Mouse (Mus musculus): ENCODE results near the gene Zfp385b. TPM values are rescaled to one million over a fixed set of nuclear protein-coding genes. Genes with fewer than 3 reads are reported as not detected.

Zfp385b gene
- polyA plus RNA-seq, 1 experiment from 2014 or later = 3.1 TPM

GRCm38 (mm10) chr2:77691174-77691573 lies 128.3 kb downstream of the Zfp385b start:
- Histone ChIP-seq H3K4me2 (no peak overlapping the region), H3K4me3 (replicated peaks) (no peak overlapping the region), H3K36me3 (no peaks in the 10 kb centered on the region), H3K27me3 (no peaks in the 10 kb centered on the region), H3K27ac (no peak overlapping the region), H3K9me3 (replicated peaks) (no peaks in the 10 kb centered on the region), H3K4me1 (replicated peaks) (no peaks in the 10 kb centered on the region), H3K9ac (no peak overlapping the region)
- DNase-seq (no peak), ATAC-seq (ENCODE audit: low read depth) (no peak)
- WGBS (ENCODE audit: insufficient replicate concordance) = 66% methylated on average over 8 of the region's 8 CpGs

DNA sequence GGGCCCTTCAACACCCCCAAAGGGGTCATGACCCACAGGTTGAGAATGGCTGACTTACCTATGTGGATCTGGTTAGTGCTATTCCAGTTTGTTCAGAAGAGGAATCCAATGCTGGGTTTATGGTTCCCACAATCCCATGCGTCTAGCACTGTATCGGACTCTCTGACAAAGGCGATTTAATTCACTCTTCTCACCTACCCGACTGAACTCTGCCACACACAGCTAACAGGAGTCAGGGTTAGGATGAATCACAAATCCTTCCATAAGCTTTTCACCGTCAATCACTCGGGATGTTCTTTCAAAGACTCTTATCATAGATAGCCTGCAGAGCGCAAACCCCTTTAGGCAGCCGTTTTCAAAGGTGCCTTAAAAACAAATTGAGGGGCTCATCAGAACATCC lies 129.1 kb downstream of the Zfp385b start:
- Histone ChIP-seq H3K4me3 (replicated peaks) (no peak overlapping the region), H3K27me3 (no peaks in the 10 kb centered on the region), H3K9ac (no peak overlapping the region), H3K4me2 (no peak overlapping the region), H3K4me1 (replicated peaks) (no peaks in the 10 kb centered on the region), H3K36me3 (no peaks in the 10 kb centered on the region), H3K9me3 (replicated peaks) (no peaks in the 10 kb centered on the region), H3K27ac (no peak overlapping the region)
- ATAC-seq (ENCODE audit: low read depth) (no peak), DNase-seq (no peak)
- 66% methylated on average over 8 of the region's 8 CpGs for WGBS (ENCODE audit: insufficient replicate concordance)

DNA sequence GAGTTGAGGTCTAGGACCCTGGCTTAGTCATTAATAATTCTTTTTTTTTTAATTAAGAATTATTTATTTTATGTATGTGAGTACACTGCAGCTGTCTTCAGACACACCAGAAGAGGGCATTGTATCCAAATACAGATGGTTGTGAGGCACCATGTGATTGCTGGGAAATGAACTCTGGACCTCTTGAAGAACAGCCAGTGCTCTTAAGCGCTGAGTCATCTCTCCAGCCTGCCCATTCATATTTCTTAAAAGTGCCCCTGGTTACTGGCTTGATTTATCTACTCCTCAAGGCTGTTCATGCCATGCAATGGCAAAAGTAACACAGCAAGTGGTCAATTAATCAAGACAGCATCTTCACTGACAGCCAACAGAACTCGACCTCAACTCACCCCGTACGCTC lies 130.8 kb downstream of the Zfp385b start:
- WGBS (ENCODE audit: insufficient replicate concordance) = 75% methylated on average over 4 of the region's 4 CpGs
- no peaks in the 10 kb centered on the region for H3K9me3 ChIP-seq (replicated peaks)
- H3K4me2 ChIP-seq = no peak overlapping the region
- no peaks in the 10 kb centered on the region for H3K36me3 ChIP-seq
- no peak overlapping the region for H3K9ac ChIP-seq
- no peaks in the 10 kb centered on the region for H3K4me1 ChIP-seq (replicated peaks)
- no peak overlapping the region for H3K27ac ChIP-seq
- H3K27me3 ChIP-seq = no peaks in the 10 kb centered on the region
- ATAC-seq (ENCODE audit: low read depth) (no peak), DNase-seq (no peak)
- no peak overlapping the region for H3K4me3 ChIP-seq (replicated peaks)

GRCm38 (mm10) chr2:77684088-77684487 lies 135.4 kb downstream of the Zfp385b start:
- DNase-seq (no peak), ATAC-seq (ENCODE audit: low read depth) (no peak)
- Histone ChIP-seq H3K4me1 (replicated peaks) (no peaks in the 10 kb centered on the region), H3K9me3 (replicated peaks) (no peaks in the 10 kb centered on the region), H3K4me2 (no peak overlapping the region), H3K9ac (no peak overlapping the region), H3K27me3 (no peaks in the 10 kb centered on the region), H3K36me3 (no peaks in the 10 kb centered on the region), H3K27ac (no peak overlapping the region), H3K4me3 (replicated peaks) (no peak overlapping the region)
- WGBS (ENCODE audit: insufficient replicate concordance) = 46% methylated on average over 3 of the region's 3 CpGs

DNA sequence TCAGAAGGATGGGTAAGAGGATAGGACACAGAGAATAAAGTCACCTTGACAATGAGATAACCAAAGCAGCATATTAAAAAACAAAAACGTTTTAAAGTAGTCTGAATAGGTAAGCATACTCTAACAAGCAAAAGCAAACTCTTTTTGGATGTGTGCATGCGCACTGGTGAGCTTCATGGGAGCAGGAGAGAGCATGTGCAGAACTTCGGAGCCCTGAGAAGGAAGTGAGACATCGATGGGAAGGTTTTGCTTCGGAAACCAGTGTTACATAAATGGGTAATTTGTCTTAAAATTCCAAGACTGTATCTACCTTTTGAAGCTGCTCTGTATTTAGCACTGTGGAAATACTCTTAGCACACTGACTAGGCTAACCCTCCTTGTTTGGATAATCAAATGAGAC lies 137.2 kb downstream of the Zfp385b start:
- Histone ChIP-seq H3K9me3 (replicated peaks) (no peaks in the 10 kb centered on the region), H3K4me2 (no peak overlapping the region), H3K27ac (no peak overlapping the region), H3K9ac (no peak overlapping the region), H3K4me3 (replicated peaks) (no peak overlapping the region), H3K36me3 (no peaks in the 10 kb centered on the region), H3K4me1 (replicated peaks) (no peaks in the 10 kb centered on the region), H3K27me3 (no peaks in the 10 kb centered on the region)
- 67% methylated on average over 5 of the region's 5 CpGs for WGBS (ENCODE audit: insufficient replicate concordance)
- DNase-seq (no peak), ATAC-seq (ENCODE audit: low read depth) (no peak)

DNA sequence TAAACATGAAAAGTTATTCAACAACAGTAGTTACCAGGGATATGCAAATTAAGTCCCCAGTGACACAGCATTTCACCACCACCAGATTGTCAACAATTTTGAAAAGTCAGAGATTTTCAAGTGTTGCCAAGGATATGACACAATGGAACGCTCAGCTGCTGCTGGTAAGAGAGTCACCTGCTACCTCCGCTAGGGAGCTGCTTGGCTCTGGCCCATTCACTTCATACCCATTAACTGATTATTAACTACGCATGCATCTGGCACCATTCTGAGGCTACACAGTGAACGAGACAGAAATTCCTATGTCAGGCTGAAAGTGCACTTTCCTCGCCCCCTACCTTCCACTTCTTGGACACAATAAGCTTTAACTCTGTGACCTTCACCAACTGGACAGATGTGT lies 137.7 kb downstream of the Zfp385b start:
- no peak overlapping the region for H3K9ac ChIP-seq
- H3K9me3 ChIP-seq (replicated peaks) = no peaks in the 10 kb centered on the region
- DNase-seq = no peak
- no peak for ATAC-seq (ENCODE audit: low read depth)
- no peaks in the 10 kb centered on the region for H3K36me3 ChIP-seq
- 81% methylated on average over 5 of the region's 5 CpGs for WGBS (ENCODE audit: insufficient replicate concordance)
- H3K4me3 ChIP-seq (replicated peaks) = no peak overlapping the region
- H3K4me1 ChIP-seq (replicated peaks) = no peaks in the 10 kb centered on the region
- H3K27ac ChIP-seq = no peak overlapping the region
- H3K4me2 ChIP-seq = no peak overlapping the region
- H3K27me3 ChIP-seq = no peaks in the 10 kb centered on the region

DNA sequence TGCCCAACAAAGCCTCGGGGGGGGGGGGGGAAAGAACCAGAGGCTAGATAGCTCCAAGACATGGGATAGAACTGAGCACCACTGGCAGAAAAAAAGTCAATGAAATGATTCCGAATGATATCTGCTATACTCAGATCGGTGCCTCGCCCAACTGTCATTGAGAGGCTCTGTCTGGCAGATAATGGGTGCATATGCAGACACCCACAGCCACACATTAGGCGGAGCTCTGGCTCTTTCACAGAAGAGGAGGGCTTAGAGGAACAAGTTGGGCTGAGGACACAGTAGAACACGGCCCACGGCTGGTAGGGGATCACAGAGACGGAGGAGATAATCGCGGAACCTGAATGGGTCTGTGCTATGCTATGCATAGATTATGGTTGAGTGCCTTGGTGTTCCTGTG lies 145.7 kb downstream of the Zfp385b start:
- DNase-seq (peak; percentile 67), ATAC-seq (ENCODE audit: low read depth) (peak; percentile 98)
- H3K4me3 ChIP-seq (replicated peaks) = no peak overlapping the region
- H3K9me3 ChIP-seq (replicated peaks) = no peaks in the 10 kb centered on the region
- peak overlapping the region; percentile 72 for H3K27ac ChIP-seq
- no peaks in the 10 kb centered on the region for H3K27me3 ChIP-seq
- no peak overlapping the region for H3K9ac ChIP-seq
- peaks cover 24% of the 10 kb centered on the region for H3K4me1 ChIP-seq (replicated peaks)
- H3K4me2 ChIP-seq = peak overlapping the region; percentile 49
- no peaks in the 10 kb centered on the region for H3K36me3 ChIP-seq
- WGBS (ENCODE audit: insufficient replicate concordance) = 24% methylated on average over 10 of the region's 10 CpGs

GRCm38 (mm10) chr2:77672215-77672905 lies 147.1 kb downstream of the Zfp385b start:
- Histone ChIP-seq H3K27ac (peak overlapping the region; percentile 75), H3K36me3 (no peaks in the 10 kb centered on the region), H3K9ac (no peak overlapping the region), H3K4me3 (replicated peaks) (no peak overlapping the region), H3K27me3 (no peaks in the 10 kb centered on the region), H3K9me3 (replicated peaks) (no peaks in the 10 kb centered on the region), H3K4me2 (peak overlapping the region; percentile 49), H3K4me1 (replicated peaks) (peaks cover 24% of the 10 kb centered on the region)
- ATAC-seq (ENCODE audit: low read depth) (peak; percentile 49), DNase-seq (peak; percentile 27)
- WGBS (ENCODE audit: insufficient replicate concordance) = 55% methylated on average over 5 of the region's 5 CpGs

GRCm38 (mm10) chr2:77662171-77662570 lies 157.3 kb downstream of the Zfp385b start:
- H3K27ac ChIP-seq = no peak overlapping the region
- no peaks in the 10 kb centered on the region for H3K36me3 ChIP-seq
- no peak overlapping the region for H3K9ac ChIP-seq
- 68% methylated on average over 5 of the region's 5 CpGs for WGBS (ENCODE audit: insufficient replicate concordance)
- no peak overlapping the region for H3K4me3 ChIP-seq (replicated peaks)
- H3K27me3 ChIP-seq = no peaks in the 10 kb centered on the region
- H3K4me2 ChIP-seq = no peak overlapping the region
- H3K4me1 ChIP-seq (replicated peaks) = no peaks in the 10 kb centered on the region
- ATAC-seq (ENCODE audit: low read depth) (no peak), DNase-seq (no peak)
- H3K9me3 ChIP-seq (replicated peaks) = no peaks in the 10 kb centered on the region

GRCm38 (mm10) chr2:77653686-77654085 lies 165.8 kb downstream of the Zfp385b start:
- H3K9ac ChIP-seq = no peak overlapping the region
- no peak overlapping the region for H3K4me3 ChIP-seq (replicated peaks)
- no peak overlapping the region for H3K4me2 ChIP-seq
- no peaks in the 10 kb centered on the region for H3K4me1 ChIP-seq (replicated peaks)
- H3K9me3 ChIP-seq (replicated peaks) = no peaks in the 10 kb centered on the region
- no peak for ATAC-seq (ENCODE audit: low read depth)
- no peak for DNase-seq
- no peak overlapping the region for H3K27ac ChIP-seq
- no peaks in the 10 kb centered on the region for H3K27me3 ChIP-seq
- WGBS (ENCODE audit: insufficient replicate concordance) = 75% methylated on average over 2 of the region's 2 CpGs
- H3K36me3 ChIP-seq = no peaks in the 10 kb centered on the region

DNA sequence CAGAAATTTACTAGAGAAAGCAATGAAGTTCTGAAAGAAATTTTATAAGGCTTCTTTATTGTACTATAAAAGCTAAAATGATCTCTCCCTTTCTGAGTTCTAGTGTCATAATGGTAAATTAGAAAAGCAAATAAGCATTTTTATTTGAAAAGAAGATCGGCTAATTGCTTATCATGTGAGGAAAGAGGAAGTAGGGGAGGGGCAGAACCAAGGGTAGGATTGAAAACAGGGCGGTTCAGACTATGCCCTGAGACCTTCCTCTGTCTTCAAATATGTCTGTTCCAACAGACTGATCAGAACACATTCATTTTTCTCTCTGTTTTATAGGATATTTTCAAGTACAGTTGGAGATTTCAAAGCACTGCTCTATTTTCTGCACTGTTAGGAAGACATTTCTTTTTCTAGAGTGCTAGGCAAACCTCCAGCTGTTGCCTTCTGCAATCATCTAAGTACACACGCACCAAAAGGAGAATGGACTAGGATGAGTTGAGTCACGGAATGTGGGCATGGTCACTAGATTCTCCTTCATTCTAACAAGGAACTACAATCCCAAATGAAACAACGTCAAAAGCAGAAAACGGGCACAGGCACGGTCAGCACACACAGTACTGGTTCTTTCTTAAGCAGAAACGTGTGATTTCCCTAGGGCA lies 177.8 kb downstream of the Zfp385b start:
- Histone ChIP-seq H3K4me1 (replicated peaks) (peaks cover 21% of the 10 kb centered on the region), H3K4me2 (no peak overlapping the region), H3K36me3 (no peaks in the 10 kb centered on the region), H3K9ac (no peak overlapping the region), H3K27me3 (no peaks in the 10 kb centered on the region), H3K27ac (no peak overlapping the region), H3K9me3 (replicated peaks) (no peaks in the 10 kb centered on the region), H3K4me3 (replicated peaks) (no peak overlapping the region)
- no peak for DNase-seq
- 59% methylated on average over 8 of the region's 8 CpGs for WGBS (ENCODE audit: insufficient replicate concordance)
- ATAC-seq (ENCODE audit: low read depth) = no peak

GRCm38 (mm10) chr2:77639993-77640392 lies 179.4 kb downstream of the Zfp385b start:
- DNase-seq (peak; percentile 20), ATAC-seq (ENCODE audit: low read depth) (peak; percentile 87)
- H3K4me1 ChIP-seq (replicated peaks) = peaks cover 21% of the 10 kb centered on the region

More at GRCm38 (mm10) chr2:77639993-77640392, 179.4 kb downstream of the Zfp385b start:
- Histone ChIP-seq H3K27ac (no peak overlapping the region), H3K9me3 (replicated peaks) (no peaks in the 10 kb centered on the region), H3K9ac (no peak overlapping the region), H3K4me3 (replicated peaks) (no peak overlapping the region), H3K27me3 (no peaks in the 10 kb centered on the region), H3K36me3 (no peaks in the 10 kb centered on the region), H3K4me2 (no peak overlapping the region)
- WGBS (ENCODE audit: insufficient replicate concordance) = 22% methylated on average over 5 of the region's 5 CpGs
